Mouse (Mus musculus) MEL (cell line): ENCODE measurements at regions not wholly inside any gene's neighbourhood (a gene's known extent, or its start where the extent isn't known, plus 50 kb on each side); places are given as distances from the start of the nearest gene placed in this dataset.

ENCODE experiments used
- DNase-seq: peaks from one replicate; pipeline ENCODE4 v3.0.0; 2011; ENCODE audit warnings: low read depth, low spot score
- H3K27ac ChIP-seq: 2 replicates; pipeline ENCODE4 v1.5.1; 2012; ENCODE audit warnings: low read depth, mild to moderate bottlenecking, control low read depth, low read length, moderate library complexity; ENCODE audit not compliant: control insufficient read depth
- H3K27me3 ChIP-seq, 2 experiments: fragments of 150-350 bp in 1 of 2; sonication (generic) in 1 of 2; 2 replicates each; pipeline ENCODE4 v1.6.1; 2012; ENCODE audit warnings: low read length in 2 of 2, mild to moderate bottlenecking in 2 of 2, improper control_type of control experiment in 1 of 2, moderate library complexity in 1 of 2; ENCODE audit not compliant: insufficient read depth in 2 of 2, control insufficient read depth in 1 of 2
- H3K36me3 ChIP-seq, 2 experiments: 2 replicates each; pipeline ENCODE4 v1.6.1; 2012 to 2014; ENCODE audit warnings: low read length in 2 of 2, improper control_type of control experiment in 1 of 2, inconsistent platforms in 1 of 2, mild to moderate bottlenecking in 1 of 2; ENCODE audit not compliant: insufficient read depth in 2 of 2, control insufficient read depth in 1 of 2
- H3K4me1 ChIP-seq, 2 experiments: fragments of 150-350 bp in 1 of 2; sonication (generic) in 1 of 2; 2 replicates each; pipeline ENCODE4 v1.6.1; 2012; ENCODE audit warnings: low read length in 2 of 2, improper control_type of control experiment in 1 of 2, mild to moderate bottlenecking in 1 of 2; ENCODE audit not compliant: insufficient read depth in 2 of 2, control insufficient read depth in 1 of 2
- H3K4me3 ChIP-seq, 2 experiments: fragments of 150-350 bp in 1 of 2; sonication (generic) in 1 of 2; 2 replicates each; pipeline ENCODE4 v1.5.1; 2012; ENCODE audit warnings: low read depth in 2 of 2, low read length in 2 of 2, mild to moderate bottlenecking in 2 of 2, moderate library complexity in 2 of 2, control low read depth in 1 of 2, improper control_type of control experiment in 1 of 2; ENCODE audit not compliant: control insufficient read depth in 1 of 2, insufficient read depth in 1 of 2
- H3K79me2 ChIP-seq: 2 replicates; pipeline ENCODE4 v1.6.1; 2012; ENCODE audit warnings: mild to moderate bottlenecking, low read length, moderate library complexity; ENCODE audit not compliant: control insufficient read depth, poor library complexity, insufficient read depth
- H3K9ac ChIP-seq: 2 replicates; pipeline ENCODE4 v1.6.1; 2012; ENCODE audit warnings: low read depth, mild to moderate bottlenecking, control low read depth, low read length, moderate library complexity; ENCODE audit not compliant: control insufficient read depth, poor library complexity, severe bottlenecking
- H3K9me3 ChIP-seq: fragments of 150-350 bp; sonication (generic); replicated peaks from 2 replicates; pipeline ENCODE4 v1.6.1; 2012; ENCODE audit warnings: mild to moderate bottlenecking, low read length, improper control_type of control experiment, moderate library complexity; ENCODE audit not compliant: insufficient read depth
- CHD2 ChIP-seq: IDR thresholded peaks from 2 replicates; pipeline ENCODE4 v1.6.1; 2011; ENCODE audit warnings: low read length, improper control_type of control experiment
- CTCF ChIP-seq, 3 experiments: IDR thresholded peaks in 2 of 3; conservative IDR thresholded peaks in 1 of 3; 2 replicates each; pipeline ENCODE4 v1.5.1; 2011 to 2012; ENCODE audit warnings: low read length in 3 of 3, low read depth in 2 of 3, mild to moderate bottlenecking in 2 of 3, improper control_type of control experiment in 1 of 3, inconsistent platforms in 1 of 3, mixed read lengths in 1 of 3, moderate library complexity in 1 of 3; ENCODE audit not compliant: control insufficient read depth in 1 of 3, insufficient read depth in 1 of 3, poor library complexity in 1 of 3, severe bottlenecking in 1 of 3
- EP300 ChIP-seq, 2 experiments: IDR thresholded peaks; 2 replicates each; pipeline ENCODE4 v1.6.1; 2011; ENCODE audit warnings: improper control_type of control experiment in 2 of 2, low read length in 2 of 2, low read depth in 1 of 2, mild to moderate bottlenecking in 1 of 2
- GABPA ChIP-seq: IDR thresholded peaks from 2 replicates; pipeline ENCODE4 v1.6.1; 2012; ENCODE audit warnings: low read depth, mild to moderate bottlenecking, inconsistent platforms, low read length, improper control_type of control experiment, moderate library complexity
- GATA1 ChIP-seq: IDR thresholded peaks from 2 replicates; pipeline ENCODE4 v1.6.1; 2011; ENCODE audit warnings: low read depth, low read length, improper control_type of control experiment
- JUND ChIP-seq: IDR thresholded peaks from 2 replicates; pipeline ENCODE4 v1.6.1; 2011; ENCODE audit warnings: low read depth, mild to moderate bottlenecking, improper control_type of control experiment, low read length
- MAFK ChIP-seq: IDR thresholded peaks from 2 replicates; pipeline ENCODE4 v1.6.1; 2011; ENCODE audit warnings: low read depth, mild to moderate bottlenecking, low read length, improper control_type of control experiment, borderline replicate concordance
- MAX ChIP-seq: IDR thresholded peaks from 2 replicates; pipeline ENCODE4 v1.6.1; 2011; ENCODE audit warnings: low read length, improper control_type of control experiment
- MEF2A ChIP-seq: IDR thresholded peaks from 2 replicates; pipeline ENCODE4 v1.6.1; 2014; ENCODE audit warnings: low read depth, mild to moderate bottlenecking, inconsistent platforms, low read length, improper control_type of control experiment; ENCODE audit not compliant: poor library complexity, insufficient replicate concordance, severe bottlenecking; ENCODE audit errors: extremely low read depth
- MXI1 ChIP-seq: IDR thresholded peaks from 2 replicates; pipeline ENCODE4 v1.6.1; 2011; ENCODE audit warnings: mild to moderate bottlenecking, low read depth, low read length, improper control_type of control experiment
- MYC ChIP-seq: IDR thresholded peaks from 2 replicates; pipeline ENCODE4 v1.6.1; 2011; ENCODE audit warnings: low read depth, mild to moderate bottlenecking, low read length, improper control_type of control experiment, moderate library complexity
- NRF1 ChIP-seq: IDR thresholded peaks from 2 replicates; pipeline ENCODE4 v1.6.1; 2014; ENCODE audit warnings: low read depth, mild to moderate bottlenecking, inconsistent platforms, low read length, improper control_type of control experiment, moderate library complexity; ENCODE audit not compliant: poor library complexity, insufficient read depth, severe bottlenecking
- POLR2A ChIP-seq, 2 experiments: IDR thresholded peaks; 2 replicates each; pipeline ENCODE4 v1.6.1; 2011 to 2012; ENCODE audit warnings: low read length in 2 of 2, mild to moderate bottlenecking in 2 of 2, control low read depth in 1 of 2, improper control_type of control experiment in 1 of 2, low read depth in 1 of 2, moderate library complexity in 1 of 2; ENCODE audit not compliant: control insufficient read depth in 1 of 2, insufficient read depth in 1 of 2, poor library complexity in 1 of 2
- POLR2AphosphoS2 ChIP-seq: IDR thresholded peaks from 2 replicates; pipeline ENCODE4 v1.6.1; 2011; ENCODE audit warnings: low read length, improper control_type of control experiment
- RCOR1 ChIP-seq: IDR thresholded peaks from 2 replicates; pipeline ENCODE4 v1.6.1; 2012; ENCODE audit warnings: low read depth, mild to moderate bottlenecking, inconsistent platforms, low read length, improper control_type of control experiment
- SMC3 ChIP-seq: IDR thresholded peaks from 2 replicates; pipeline ENCODE4 v1.6.1; 2011; ENCODE audit warnings: low read depth, low read length, improper control_type of control experiment
- TBP ChIP-seq: IDR thresholded peaks from 2 replicates; pipeline ENCODE4 v1.8.0; 2011; ENCODE audit warnings: low read depth, low read length, improper control_type of control experiment
- UBTF ChIP-seq: IDR thresholded peaks from 2 replicates; pipeline ENCODE4 v1.6.1; 2012; ENCODE audit warnings: low read depth, mild to moderate bottlenecking, inconsistent platforms, low read length, improper control_type of control experiment, moderate library complexity, borderline replicate concordance; ENCODE audit not compliant: insufficient read depth
- USF1 ChIP-seq: IDR thresholded peaks from 2 replicates; pipeline ENCODE4 v1.6.1; 2014; ENCODE audit warnings: low read depth, mild to moderate bottlenecking, inconsistent platforms, low read length, improper control_type of control experiment, moderate library complexity
- ZKSCAN1 ChIP-seq: IDR thresholded peaks from 2 replicates; pipeline ENCODE4 v1.6.1; 2012; ENCODE audit warnings: low read depth, mild to moderate bottlenecking, inconsistent platforms, low read length, improper control_type of control experiment, moderate library complexity

DNA sequence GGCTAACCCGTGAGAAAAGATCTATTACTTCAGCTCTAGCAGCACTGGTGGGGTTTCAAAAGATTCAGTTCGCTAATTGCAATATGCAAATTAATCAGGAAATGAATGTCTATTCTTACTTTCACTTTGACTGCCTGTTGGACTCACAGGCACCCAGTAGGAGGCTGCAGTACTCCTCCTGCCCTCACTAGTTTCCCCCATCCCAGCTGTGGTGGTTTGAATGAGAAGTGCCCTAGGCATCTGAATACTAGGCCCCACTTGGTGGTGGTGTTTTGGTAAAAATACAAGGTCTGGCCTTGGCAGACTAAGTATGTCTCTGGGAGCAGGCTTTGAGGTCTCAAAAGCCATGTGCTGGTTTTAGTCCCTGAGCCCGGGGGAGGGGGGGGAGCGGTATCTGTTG lies 293.3 kb downstream of the Cenpc1 start:
- Histone ChIP-seq H3K9ac (peak overlapping the region; percentile 27; the same call in 1 of the 2 replicates), H3K36me3 (no peaks in the 10 kb centered on the region), H3K4me1 (no peaks in the 10 kb centered on the region), H3K4me3 (peak overlapping the region; percentile 33 to 53), H3K27me3 (no peaks in the 10 kb centered on the region), H3K79me2 (no peaks in the 10 kb centered on the region; the same call in 1 of the 2 replicates), H3K27ac (no peak overlapping the region), H3K9me3 (no peaks in the 10 kb centered on the region)
- DNase-seq, result peak; percentile 44
- no peak for TF ChIP-seq ZKSCAN1
- no peak for TF ChIP-seq NRF1
- TF ChIP-seq MEF2A, result no peak
- TF ChIP-seq GATA1, result no peak
- TF ChIP-seq MAX, result no peak
- no peak for TF ChIP-seq SMC3
- TF ChIP-seq UBTF, result no peak
- no peak for TF ChIP-seq MYC
- TF ChIP-seq POLR2A (IDR thresholded peaks at IDR 0.05; ENCODE audit: control insufficient read depth in 1 of 2, insufficient read depth in 1 of 2, low read depth in 1 of 2, low read length in 2 of 2, poor library complexity in 1 of 2), result no peak
- TF ChIP-seq CHD2, result no peak
- no peak for TF ChIP-seq GABPA
- TF ChIP-seq MXI1, result no peak
- no peak for TF ChIP-seq POLR2AphosphoS2
- TF ChIP-seq USF1, result no peak
- TF ChIP-seq MAFK, result no peak
- TF ChIP-seq JUND, result no peak
- no peak for TF ChIP-seq EP300 (IDR thresholded peaks at IDR 0.05; ENCODE audit: low read depth in 1 of 2, low read length in 2 of 2)
- no peak for TF ChIP-seq CTCF (IDR thresholded peaks at IDR 0.05 in 2 of 3, conservative IDR thresholded peaks at IDR 0.05 in 1 of 3; ENCODE audit: control insufficient read depth in 1 of 3, insufficient read depth in 1 of 3, low read depth in 2 of 3, low read length in 3 of 3, poor library complexity in 1 of 3, severe bottlenecking in 1 of 3)

GRCm38 (mm10) chr5:85767157-85767556 lies 298.2 kb downstream of the Cenpc1 start:
- no peaks in the 10 kb centered on the region for H3K27me3 ChIP-seq
- no peaks in the 10 kb centered on the region for H3K79me2 ChIP-seq
- H3K9me3 ChIP-seq, result no peaks in the 10 kb centered on the region
- H3K4me3 ChIP-seq, result no peak overlapping the region
- peak; percentile 15 for DNase-seq
- H3K36me3 ChIP-seq, result no peaks in the 10 kb centered on the region
- no peak overlapping the region for H3K9ac ChIP-seq
- TF ChIP-seq SMC3 (0 out of 2 replicates have a peak, but pooled peaks have one; percentile 5), CHD2 (no peak), RCOR1 (no peak), CTCF (IDR thresholded peaks at IDR 0.05 in 2 of 3, conservative IDR thresholded peaks at IDR 0.05 in 1 of 3; ENCODE audit: control insufficient read depth in 1 of 3, insufficient read depth in 1 of 3, low read depth in 2 of 3, low read length in 3 of 3, poor library complexity in 1 of 3, severe bottlenecking in 1 of 3) (peak in 1 of 3 experiments; percentile 21; a peak in 2 of 6 replicates), USF1 (no peak), MAFK (no peak), POLR2AphosphoS2 (no peak), TBP (no peak), POLR2A (IDR thresholded peaks at IDR 0.05; ENCODE audit: control insufficient read depth in 1 of 2, insufficient read depth in 1 of 2, low read depth in 1 of 2, low read length in 2 of 2, poor library complexity in 1 of 2) (no peak)
- TF ChIP-seq, all 39 proteins: peak for 2
- Histone ChIP-seq H3K27ac (no peak overlapping the region), H3K4me1 (no peaks in the 10 kb centered on the region)
